Mouse (Mus musculus): ENCODE measurements around the gene Dusp27.

Gene Dusp27

GRCm38 (mm10) chr1:166102920-166103608 lies 24.7 kb downstream of the Dusp27 start:
- peak; percentile 39 for DNase-seq (ENCODE audit: low read depth)

DNA sequence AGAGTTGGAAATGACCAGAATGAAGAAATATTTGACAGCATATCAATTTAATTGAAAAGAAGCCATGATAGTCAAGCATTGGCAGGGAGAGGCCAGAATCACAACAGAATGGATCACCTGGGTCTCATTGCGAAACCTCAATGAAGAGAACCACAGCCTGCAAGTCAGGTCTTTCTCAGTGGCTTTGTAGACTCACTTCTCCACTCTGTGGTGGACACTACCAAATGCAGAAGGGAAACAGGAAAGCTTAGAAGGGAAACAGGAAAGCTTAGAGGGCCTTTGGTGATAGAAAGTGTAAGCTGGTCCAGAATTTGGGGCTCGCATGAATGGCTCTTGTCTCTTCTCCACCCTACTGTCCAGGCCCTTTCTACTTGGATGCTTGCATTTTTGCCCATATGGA lies 29.6 kb downstream of the Dusp27 start:
- no peak for DNase-seq (ENCODE audit: low read depth)

- no peak for DNase-seq (ENCODE audit: low read depth)
These were observed 33.3 kb downstream of the Dusp27 start for GRCm38 (mm10) chr1:166094462-166094861.

DNA sequence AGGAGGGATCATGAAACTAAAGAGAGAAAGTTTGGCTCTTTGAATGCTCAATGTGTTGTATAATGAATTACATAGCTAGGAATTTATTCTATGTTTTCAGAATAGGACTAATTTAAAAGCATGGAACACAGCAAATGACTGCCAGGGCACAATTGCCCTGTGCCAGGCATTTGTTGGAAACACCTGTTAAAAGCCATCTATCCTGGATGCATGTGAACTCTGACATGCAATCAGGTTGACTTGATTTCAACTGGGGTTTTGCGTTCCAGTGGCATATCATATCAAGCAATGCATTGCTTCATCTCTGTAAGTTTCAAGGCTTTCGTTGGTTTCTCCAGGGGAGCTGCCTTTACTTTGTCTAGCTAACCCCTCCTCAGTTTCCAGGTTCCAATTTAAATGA lies 37.4 kb downstream of the Dusp27 start:
- no peak for DNase-seq (ENCODE audit: low read depth)

- DNase-seq (ENCODE audit: low read depth), result peak; percentile 40
These were observed 38.0 kb downstream of the Dusp27 start for GRCm38 (mm10) chr1:166089739-166090138.

DNA sequence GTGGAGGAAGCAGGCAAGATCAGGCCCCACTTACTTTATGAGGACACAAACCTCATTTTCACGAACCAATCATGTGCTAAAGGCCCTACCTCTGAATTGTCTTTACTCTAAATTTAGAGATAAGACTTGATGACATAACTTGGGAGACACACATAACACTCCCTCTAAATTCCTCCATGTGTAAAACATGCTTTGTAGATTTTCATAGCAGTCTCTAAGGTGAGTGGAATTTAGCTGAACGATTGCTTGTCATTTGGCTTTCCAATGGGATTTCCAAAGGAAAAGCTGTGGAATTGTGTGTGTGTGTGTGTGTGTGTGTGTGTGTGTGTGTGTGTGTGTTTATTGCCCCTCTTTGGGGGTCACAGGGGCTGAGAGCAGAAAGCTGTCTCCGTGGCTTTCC lies 38.4 kb downstream of the Dusp27 start:
- no peak for DNase-seq (ENCODE audit: low read depth)

DNA sequence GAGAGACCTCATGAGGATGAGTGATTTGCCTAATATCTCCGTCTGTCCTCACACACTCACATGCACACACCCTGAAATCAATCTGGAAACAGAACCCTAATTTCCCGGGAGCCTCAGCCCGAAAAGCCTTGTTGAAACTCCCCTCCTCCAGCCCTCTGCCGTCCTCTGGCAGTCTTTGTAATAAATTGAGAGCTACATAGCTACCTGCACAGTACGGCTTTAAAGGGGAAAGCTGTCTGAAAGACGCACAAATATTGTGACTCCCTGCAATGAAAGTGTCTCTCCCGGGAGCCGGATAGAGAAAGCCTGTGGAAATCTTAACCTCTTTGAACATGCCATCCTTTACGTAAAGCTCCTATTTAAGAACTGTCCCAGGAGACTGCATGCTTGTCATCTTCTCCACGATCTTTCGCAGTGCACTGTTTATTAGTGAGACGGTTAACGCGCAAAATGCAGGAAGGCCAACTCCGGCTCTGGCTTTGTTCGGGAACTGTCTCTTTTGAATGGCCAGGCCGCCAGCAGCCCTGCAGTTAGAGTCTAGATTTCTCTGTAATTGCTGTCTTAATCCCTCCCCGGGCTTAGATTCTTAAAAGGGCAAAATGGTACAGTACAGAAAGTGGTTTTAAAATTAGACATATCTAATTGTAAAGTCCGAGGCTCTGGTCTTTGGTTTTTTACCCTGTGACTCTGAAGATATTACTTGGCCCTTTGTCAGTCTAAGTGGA lies 39.1 kb downstream of the Dusp27 start:
- DNase-seq (ENCODE audit: low read depth), result no peak

- no peak for DNase-seq (ENCODE audit: low read depth)
These were observed 50.5 kb downstream of the Dusp27 start for GRCm38 (mm10) chr1:166077052-166077735.

DNA sequence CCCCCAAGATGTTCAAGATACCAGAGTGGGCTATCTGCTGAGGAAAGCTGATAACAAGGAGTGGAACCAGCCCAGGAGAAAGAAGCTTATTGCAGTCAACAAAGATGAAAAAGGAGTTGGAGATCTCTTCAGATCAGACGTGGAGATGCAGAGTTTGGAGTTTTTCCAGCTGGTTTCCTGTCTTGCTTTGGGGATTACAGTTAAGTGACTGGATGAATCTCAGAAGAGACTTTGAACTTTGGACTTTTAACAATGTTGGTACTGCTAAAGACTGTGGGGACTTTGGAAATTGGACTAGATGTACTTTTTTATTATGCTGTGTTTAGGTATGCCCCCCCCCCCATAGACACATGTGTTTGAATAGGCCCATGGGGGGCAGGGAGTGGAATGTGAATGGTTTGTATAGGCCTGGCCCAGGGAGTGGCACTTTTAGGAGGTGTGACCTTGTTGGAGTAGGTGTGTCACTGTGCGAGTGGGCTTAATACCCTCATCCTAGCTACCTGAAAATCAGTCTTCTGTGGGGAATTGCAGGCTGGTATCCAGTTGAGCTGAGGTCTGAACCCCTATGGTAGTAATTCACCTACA lies 59.8 kb downstream of the Dusp27 start:
- DNase-seq (ENCODE audit: low read depth), result no peak

DNA sequence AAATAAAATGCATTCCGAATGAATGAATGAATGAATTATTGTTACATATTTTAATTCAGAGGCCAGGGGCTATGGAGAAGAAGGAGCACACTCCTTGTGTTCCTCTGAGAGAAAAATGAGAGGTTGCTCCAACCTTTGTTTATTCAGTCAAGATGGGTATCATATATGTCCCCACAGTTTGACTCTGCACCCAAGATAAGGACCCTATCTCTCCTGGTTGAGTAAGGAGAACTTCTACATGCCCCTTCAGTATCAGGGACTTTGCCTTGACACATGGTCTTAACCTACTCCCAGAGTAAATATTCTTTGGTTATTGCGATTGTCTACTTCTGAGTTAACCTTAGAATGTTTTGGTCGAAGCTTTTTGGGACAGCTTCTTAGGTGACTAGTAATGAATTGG lies 63.9 kb downstream of the Dusp27 start:
- DNase-seq (ENCODE audit: low read depth), result no peak

DNA sequence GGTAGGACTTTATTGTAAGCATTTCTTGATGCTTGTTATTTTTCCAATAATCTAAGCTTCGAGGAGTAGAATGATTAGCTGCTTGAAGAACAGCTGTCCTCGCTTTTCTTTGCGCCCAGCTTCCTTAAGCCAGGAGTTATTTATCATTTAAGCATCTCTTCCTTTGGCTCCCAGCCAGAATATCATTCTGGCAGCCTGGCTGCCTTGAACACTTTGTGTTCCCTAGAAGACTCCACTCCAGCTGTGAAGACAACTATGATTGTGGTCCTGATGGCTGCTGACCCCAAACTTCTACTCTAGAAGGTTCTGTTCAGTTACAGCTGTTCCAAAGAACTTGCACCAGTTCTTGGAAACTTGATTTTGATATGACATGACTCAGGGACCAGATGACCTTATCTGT lies 66.2 kb downstream of the Dusp27 start:
- no peak for DNase-seq (ENCODE audit: low read depth)

DNA sequence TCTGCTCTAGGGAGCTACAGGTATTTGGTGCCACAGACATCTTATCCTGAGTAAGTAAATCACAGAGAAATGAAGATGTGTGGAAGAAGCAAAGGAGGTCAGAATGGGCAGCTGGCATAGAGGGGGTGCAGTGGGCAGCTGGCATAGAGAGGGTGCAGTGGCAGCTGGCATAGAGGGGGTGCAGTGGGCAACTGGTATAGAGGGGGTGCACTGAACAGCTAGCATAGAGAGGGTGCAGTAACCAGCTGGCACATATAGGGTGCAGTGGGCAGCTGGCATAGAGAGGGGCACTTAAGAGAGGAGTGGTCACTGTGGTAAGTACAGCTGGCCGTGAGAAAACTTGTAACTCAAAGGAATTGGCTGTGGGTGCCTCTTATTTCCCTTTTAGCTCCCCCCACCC lies 67.3 kb downstream of the Dusp27 start:
- no peak for DNase-seq (ENCODE audit: low read depth)

GRCm38 (mm10) chr1:166056098-166056756 lies 71.5 kb downstream of the Dusp27 start:
- no peak for DNase-seq (ENCODE audit: low read depth)

DNA sequence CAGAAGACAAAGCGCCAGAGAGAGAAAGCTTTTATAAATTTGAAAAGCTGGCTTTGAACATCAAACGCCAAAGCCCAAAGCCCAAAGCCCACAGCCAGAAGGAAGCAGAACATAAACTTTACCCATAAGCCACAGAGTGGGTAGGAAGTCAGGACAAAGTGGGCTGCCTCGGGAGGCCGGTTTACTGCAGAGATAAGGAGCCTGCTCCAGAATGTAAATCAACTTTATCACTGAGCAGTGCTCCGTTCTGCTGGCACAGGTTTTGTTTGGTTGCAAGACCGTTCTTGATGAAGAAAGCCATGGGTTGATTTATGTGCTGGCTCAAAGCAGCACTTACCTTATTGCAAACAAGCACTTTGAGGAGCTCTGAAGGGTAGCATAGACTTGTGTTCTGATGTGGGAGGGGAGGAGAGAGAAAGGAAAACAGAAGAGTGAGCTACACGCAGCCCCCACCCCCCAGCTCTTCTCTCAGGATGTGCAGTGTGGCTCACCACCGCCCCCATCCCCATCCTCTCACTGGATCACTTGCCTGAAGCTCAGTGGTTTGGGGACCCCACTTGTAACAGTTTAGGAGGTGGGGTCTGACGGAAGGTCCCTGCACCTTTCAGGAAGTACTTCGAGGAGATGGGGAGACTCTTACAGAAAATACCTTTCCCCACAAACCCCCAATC lies 74.3 kb downstream of the Dusp27 start:
- DNase-seq (ENCODE audit: low read depth), result no peak

- DNase-seq (ENCODE audit: low read depth), result no peak
These were observed 78.5 kb downstream of the Dusp27 start for GRCm38 (mm10) chr1:166049046-166049827.

DNA sequence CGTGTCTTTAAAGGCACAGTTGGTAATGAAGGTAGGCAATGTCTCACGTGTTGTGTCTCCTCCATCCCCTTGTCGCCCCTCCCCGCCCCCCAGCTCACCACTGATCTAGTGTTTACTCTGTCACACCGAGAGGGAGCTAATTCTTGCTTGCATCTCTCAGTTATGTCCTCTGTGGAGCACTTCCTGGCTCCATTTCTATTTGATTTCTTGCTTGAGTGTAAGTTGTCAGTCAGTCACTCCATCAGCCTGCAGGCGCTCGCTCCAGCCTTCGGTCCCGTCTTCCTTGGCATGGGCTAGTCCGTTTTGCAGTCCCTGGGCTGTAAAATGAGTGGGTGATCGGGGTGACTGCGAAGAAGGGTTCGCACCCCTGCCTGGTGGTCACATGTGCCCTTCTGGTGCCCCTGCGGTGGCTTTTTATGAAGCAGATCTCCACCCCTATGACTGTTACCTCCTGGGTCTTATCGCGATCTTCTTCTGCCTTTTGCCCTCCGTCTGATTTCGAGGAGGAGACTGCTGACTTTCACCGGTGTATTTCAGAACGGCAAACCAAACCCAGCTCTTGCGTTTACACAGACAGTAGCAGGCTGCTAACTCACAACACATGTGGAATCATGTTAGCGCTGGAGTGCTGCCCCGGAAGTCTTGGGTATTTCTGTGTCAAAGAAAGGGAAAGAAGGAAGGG lies 79.4 kb downstream of the Dusp27 start:
- peak; percentile 58 for DNase-seq (ENCODE audit: low read depth)
